Mouse (Mus musculus) bone marrow, adult 2 months (tissue): ENCODE measurements around the gene Itgb7.

Experiments used
- CTCF ChIP-seq: fragments of 200-500 bp; IDR thresholded peaks from 2 replicates; pipeline ENCODE4 v1.5.1; 2011; ENCODE audit warnings: low read length, control low read depth; ENCODE audit not compliant: control insufficient read depth, insufficient read depth
- POLR2A ChIP-seq: fragments of 200-500 bp; IDR thresholded peaks from 2 replicates; pipeline ENCODE4 v1.6.1; 2011; ENCODE audit warnings: low read depth, mild to moderate bottlenecking, control low read depth, low read length, borderline replicate concordance; ENCODE audit not compliant: control insufficient read depth

- TF ChIP-seq CTCF, result no peak
- TF ChIP-seq POLR2A, result no peak
Observed at GRCm38 (mm10) chr15:102222386-102222785, 9.4 kb downstream of the Itgb7 start.
